Mouse (Mus musculus): ENCODE measurements at regions not wholly inside any gene's neighbourhood (a gene's known extent, or its start where the extent isn't known, plus 50 kb on each side); places are given as distances from the start of the nearest gene placed in this dataset.

GRCm38 (mm10) chr13:37689127-37689777 is 88.9 kb upstream of the Rreb1 start:
- 88% methylated on average over 6 of the region's 6 CpGs for WGBS
- H3K4me1 ChIP-seq (ENCODE audit: control insufficient read depth, insufficient read depth, low read length), result no peaks in the 10 kb centered on the region
- TF ChIP-seq POLR2A (IDR thresholded peaks at IDR 0.05; ENCODE audit: borderline replicate concordance, extremely low read depth, low read depth, low read length) (no peak), CTCF (IDR thresholded peaks at IDR 0.05; ENCODE audit: insufficient read depth, low read length) (no peak)
- DNase-seq, result no peak
- no peak overlapping the region for H3K4me3 ChIP-seq (replicated peaks; ENCODE audit: extremely low read depth, low read depth, low read length)

GRCm38 (mm10) chr13:37691855-37692445 is 86.2 kb upstream of the Rreb1 start:
- no peak for TF ChIP-seq CTCF (IDR thresholded peaks at IDR 0.05; ENCODE audit: insufficient read depth, low read length)
- WGBS, result 74% methylated on average over 5 of the region's 5 CpGs
- DNase-seq, result no peak
- no peak overlapping the region for H3K4me3 ChIP-seq (replicated peaks; ENCODE audit: extremely low read depth, low read depth, low read length)
- H3K4me1 ChIP-seq (ENCODE audit: control insufficient read depth, insufficient read depth, low read length), result no peaks in the 10 kb centered on the region

- H3K4me1 ChIP-seq (ENCODE audit: control insufficient read depth, insufficient read depth, low read length), result no peaks in the 10 kb centered on the region
- TF ChIP-seq CTCF (IDR thresholded peaks at IDR 0.05; ENCODE audit: insufficient read depth, low read length), result no peak
- no peak for TF ChIP-seq POLR2A (IDR thresholded peaks at IDR 0.05; ENCODE audit: borderline replicate concordance, extremely low read depth, low read depth, low read length)
- WGBS, result 76% methylated on average over 3 of the region's 3 CpGs
- no peak overlapping the region for H3K4me3 ChIP-seq (replicated peaks; ENCODE audit: extremely low read depth, low read depth, low read length)
- DNase-seq, result no peak
Observed at GRCm38 (mm10) chr13:37693617-37694016, 84.6 kb upstream of the Rreb1 start.

GRCm38 (mm10) chr13:37704475-37704874 is 73.7 kb upstream of the Rreb1 start:
- 28% methylated on average over 1 of the region's 1 CpGs for WGBS
- Histone ChIP-seq H3K4me1 (ENCODE audit: control insufficient read depth, insufficient read depth, low read length) (no peaks in the 10 kb centered on the region), H3K4me3 (replicated peaks; ENCODE audit: extremely low read depth, low read depth, low read length) (no peak overlapping the region)
- no peak for DNase-seq
- TF ChIP-seq CTCF (IDR thresholded peaks at IDR 0.05; ENCODE audit: insufficient read depth, low read length), result no peak
- no peak for TF ChIP-seq POLR2A (IDR thresholded peaks at IDR 0.05; ENCODE audit: borderline replicate concordance, extremely low read depth, low read depth, low read length)

GRCm38 (mm10) chr13:37705482-37705881 is 72.7 kb upstream of the Rreb1 start:
- DNase-seq, result no peak
- Histone ChIP-seq H3K4me1 (ENCODE audit: control insufficient read depth, insufficient read depth, low read length) (no peaks in the 10 kb centered on the region), H3K4me3 (replicated peaks; ENCODE audit: extremely low read depth, low read depth, low read length) (no peak overlapping the region)
- TF ChIP-seq CTCF (IDR thresholded peaks at IDR 0.05; ENCODE audit: insufficient read depth, low read length), result no peak
- 87% methylated on average over 2 of the region's 2 CpGs for WGBS

- WGBS, result 77% methylated on average over 5 of the region's 5 CpGs
- H3K4me1 ChIP-seq (ENCODE audit: control insufficient read depth, insufficient read depth, low read length), result no peaks in the 10 kb centered on the region
- TF ChIP-seq CTCF (IDR thresholded peaks at IDR 0.05; ENCODE audit: insufficient read depth, low read length) (no peak), POLR2A (IDR thresholded peaks at IDR 0.05; ENCODE audit: borderline replicate concordance, extremely low read depth, low read depth, low read length) (no peak)
Observed at GRCm38 (mm10) chr13:37710913-37711312, 67.3 kb upstream of the Rreb1 start.

GRCm38 (mm10) chr13:37712908-37713496 is 65.2 kb upstream of the Rreb1 start:
- 73% methylated on average over 4 of the region's 4 CpGs for WGBS
- no peak for TF ChIP-seq POLR2A (IDR thresholded peaks at IDR 0.05; ENCODE audit: borderline replicate concordance, extremely low read depth, low read depth, low read length)
- no peak for TF ChIP-seq CTCF (IDR thresholded peaks at IDR 0.05; ENCODE audit: insufficient read depth, low read length)
- no peak overlapping the region for H3K4me3 ChIP-seq (replicated peaks; ENCODE audit: extremely low read depth, low read depth, low read length)

More at GRCm38 (mm10) chr13:37710913-37711312, 67.3 kb upstream of the Rreb1 start:
- H3K4me3 ChIP-seq (replicated peaks; ENCODE audit: extremely low read depth, low read depth, low read length), result no peak overlapping the region
- no peak for DNase-seq

GRCm38 (mm10) chr13:37715058-37715712 is 63.0 kb upstream of the Rreb1 start:
- WGBS, result 39% methylated on average over 9 of the region's 9 CpGs
- DNase-seq, result no peak
- no peak for TF ChIP-seq POLR2A (IDR thresholded peaks at IDR 0.05; ENCODE audit: borderline replicate concordance, extremely low read depth, low read depth, low read length)
- TF ChIP-seq CTCF (IDR thresholded peaks at IDR 0.05; ENCODE audit: insufficient read depth, low read length), result no peak
- H3K4me3 ChIP-seq (replicated peaks; ENCODE audit: extremely low read depth, low read depth, low read length), result no peak overlapping the region
- H3K4me1 ChIP-seq (ENCODE audit: control insufficient read depth, insufficient read depth, low read length), result no peaks in the 10 kb centered on the region

More at GRCm38 (mm10) chr13:37712908-37713496, 65.2 kb upstream of the Rreb1 start:
- no peak for DNase-seq
- no peaks in the 10 kb centered on the region for H3K4me1 ChIP-seq (ENCODE audit: control insufficient read depth, insufficient read depth, low read length)

- WGBS, result 74% methylated on average over 15 of the region's 15 CpGs
- DNase-seq, result no peak
- no peak overlapping the region for H3K4me3 ChIP-seq (replicated peaks; ENCODE audit: extremely low read depth, low read depth, low read length)
- TF ChIP-seq POLR2A (IDR thresholded peaks at IDR 0.05; ENCODE audit: borderline replicate concordance, extremely low read depth, low read depth, low read length), result no peak
- no peak for TF ChIP-seq CTCF (IDR thresholded peaks at IDR 0.05; ENCODE audit: insufficient read depth, low read length)
- no peaks in the 10 kb centered on the region for H3K4me1 ChIP-seq (ENCODE audit: control insufficient read depth, insufficient read depth, low read length)
Observed at GRCm38 (mm10) chr13:37715770-37716693, 62.2 kb upstream of the Rreb1 start.

Data from lung, adult 2 months (tissue).